Mouse (Mus musculus): ENCODE results near the gene Loxl3.

The Loxl3 gene

GRCm38 (mm10) chr6:83053136-83053960 lies 19.4 kb downstream of the Loxl3 start:
- DNase-seq (ENCODE audit: low spot score in 2 of 2) = peak; percentile 48 to 76

DNA sequence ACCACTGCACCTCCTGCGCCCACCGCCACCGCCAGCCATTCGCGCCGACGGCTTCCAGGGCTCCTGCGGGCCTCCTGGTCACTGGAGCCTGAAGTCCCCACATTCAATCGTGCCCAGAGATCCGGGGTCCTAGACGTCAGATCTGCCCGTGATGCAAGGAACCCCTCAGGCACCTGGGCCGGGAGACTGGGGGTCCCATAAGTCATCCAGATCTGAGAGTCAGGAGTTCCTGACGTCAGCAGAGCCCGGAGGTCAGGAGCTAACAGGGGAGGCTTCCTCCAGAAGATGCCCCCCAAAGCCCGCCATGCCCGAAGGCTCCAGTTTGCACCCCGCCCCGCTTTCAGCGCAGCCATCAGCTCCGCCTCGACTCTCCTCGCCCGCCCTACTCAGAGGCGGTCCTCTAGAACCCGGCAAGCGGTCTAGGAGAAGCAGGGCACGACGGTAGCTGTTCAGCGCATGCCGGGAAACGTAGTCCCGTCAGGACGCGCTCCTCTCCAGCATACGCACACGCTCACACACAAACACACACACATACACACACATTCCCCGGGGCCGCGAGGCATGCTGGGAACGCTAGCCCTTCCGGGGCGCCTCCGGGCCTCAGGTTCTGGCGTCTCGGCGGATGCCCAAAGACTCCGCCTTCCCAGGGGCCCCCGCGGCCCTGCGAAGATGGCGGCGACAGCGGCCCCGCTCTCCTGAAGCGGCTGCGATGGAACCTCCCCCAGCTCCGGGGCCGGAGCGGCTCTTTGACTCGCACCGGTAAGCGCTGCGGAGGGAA lies 20.3 kb downstream of the Loxl3 start, which contains the start of gene Aup1:
Aup1 (plus strand) TSS at position 448 of the 778 bp plus-strand sequence.
- peak; percentile 97 for DNase-seq (ENCODE audit: low spot score in 2 of 2)

DNA sequence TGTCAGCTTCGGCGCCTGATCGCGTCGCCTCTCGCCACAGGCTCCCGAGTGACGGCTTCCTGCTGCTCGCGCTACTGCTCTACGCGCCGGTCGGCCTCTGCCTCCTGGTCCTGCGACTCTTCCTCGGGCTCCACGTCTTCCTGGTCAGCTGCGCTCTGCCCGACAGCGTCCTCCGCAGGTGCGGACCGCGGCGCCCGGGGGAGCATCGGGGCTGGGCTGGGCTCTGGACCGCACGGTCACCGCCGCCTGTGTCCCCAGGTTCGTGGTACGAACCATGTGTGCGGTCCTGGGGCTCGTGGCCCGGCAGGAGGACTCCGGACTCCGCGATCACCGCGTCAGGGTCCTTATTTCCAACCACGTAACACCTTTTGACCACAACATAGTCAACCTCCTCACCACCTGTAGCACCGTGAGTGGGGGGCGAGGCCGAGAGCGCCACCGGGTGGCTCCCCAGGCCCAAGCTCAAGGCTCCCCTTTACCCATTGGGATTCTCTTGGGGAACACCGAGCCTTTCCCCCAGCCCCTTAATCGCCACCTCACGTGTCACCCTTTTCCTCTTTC lies 21.0 kb downstream of the Loxl3 start, which contains the start of gene Htra2:
Htra2 (minus strand) TSS at position 403 of the 561 bp plus-strand sequence.
- DNase-seq (ENCODE audit: low spot score in 2 of 2) = peak in 1 of 2 experiments; percentile 56

GRCm38 (mm10) chr6:83057790-83058189 lies 23.8 kb downstream of the Loxl3 start, which contains the start of gene Dqx1:
Gene Dqx1, plus strand, starts transcription at chr6:83057844.
- DNase-seq (ENCODE audit: low spot score in 2 of 2) = no peak

- DNase-seq (ENCODE audit: low spot score in 2 of 2) = no peak
Measured at GRCm38 (mm10) chr6:83058725-83059124, 24.8 kb downstream of the Loxl3 start.

DNA sequence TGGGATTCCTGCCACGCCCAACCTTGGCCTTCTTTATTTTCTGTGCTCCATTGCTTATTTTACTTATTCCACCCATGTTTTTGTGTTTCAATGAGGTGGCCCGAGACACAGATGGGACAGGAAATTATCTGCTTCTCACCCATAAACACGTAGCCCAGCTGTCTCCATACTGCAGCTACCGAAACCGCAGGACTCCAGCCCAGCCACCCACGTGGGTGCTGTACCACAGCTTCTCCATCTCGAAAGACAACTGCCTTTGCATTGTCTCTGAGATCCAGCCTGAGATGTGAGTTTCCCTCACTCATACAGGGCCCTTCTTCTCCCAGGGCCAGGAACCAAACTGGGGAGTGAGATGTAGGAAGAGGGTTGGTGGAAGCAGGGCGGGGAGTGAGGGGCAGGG lies 32.0 kb downstream of the Loxl3 start:
- no peak for DNase-seq (ENCODE audit: low spot score in 2 of 2)

DNA sequence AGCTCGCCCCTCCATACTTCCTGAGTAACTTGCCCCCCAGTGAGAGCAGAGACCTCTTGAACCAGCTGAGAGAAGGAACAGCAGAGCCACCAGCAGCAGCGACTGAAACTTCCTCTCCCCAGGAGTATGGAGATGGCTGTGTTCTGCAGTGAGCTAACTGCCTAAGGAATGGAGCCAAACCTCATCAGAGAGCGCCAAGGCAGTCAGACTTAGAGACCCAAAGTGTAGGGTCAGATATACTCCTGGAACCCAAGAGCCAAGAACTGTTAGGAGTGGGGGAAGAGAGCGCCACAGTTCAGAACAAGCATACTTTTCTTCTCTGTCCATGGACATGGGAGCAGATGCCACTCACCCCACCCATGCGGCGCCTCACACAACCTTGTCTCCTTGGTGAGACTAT lies 32.5 kb downstream of the Loxl3 start:
- no peak for DNase-seq (ENCODE audit: low spot score in 2 of 2)

GRCm38 (mm10) chr6:83068221-83068620 lies 34.2 kb downstream of the Loxl3 start:
- no peak for DNase-seq (ENCODE audit: low spot score in 2 of 2)

- no peak for DNase-seq (ENCODE audit: low spot score in 2 of 2)
Measured at GRCm38 (mm10) chr6:83068706-83069487, 34.9 kb downstream of the Loxl3 start.

DNA sequence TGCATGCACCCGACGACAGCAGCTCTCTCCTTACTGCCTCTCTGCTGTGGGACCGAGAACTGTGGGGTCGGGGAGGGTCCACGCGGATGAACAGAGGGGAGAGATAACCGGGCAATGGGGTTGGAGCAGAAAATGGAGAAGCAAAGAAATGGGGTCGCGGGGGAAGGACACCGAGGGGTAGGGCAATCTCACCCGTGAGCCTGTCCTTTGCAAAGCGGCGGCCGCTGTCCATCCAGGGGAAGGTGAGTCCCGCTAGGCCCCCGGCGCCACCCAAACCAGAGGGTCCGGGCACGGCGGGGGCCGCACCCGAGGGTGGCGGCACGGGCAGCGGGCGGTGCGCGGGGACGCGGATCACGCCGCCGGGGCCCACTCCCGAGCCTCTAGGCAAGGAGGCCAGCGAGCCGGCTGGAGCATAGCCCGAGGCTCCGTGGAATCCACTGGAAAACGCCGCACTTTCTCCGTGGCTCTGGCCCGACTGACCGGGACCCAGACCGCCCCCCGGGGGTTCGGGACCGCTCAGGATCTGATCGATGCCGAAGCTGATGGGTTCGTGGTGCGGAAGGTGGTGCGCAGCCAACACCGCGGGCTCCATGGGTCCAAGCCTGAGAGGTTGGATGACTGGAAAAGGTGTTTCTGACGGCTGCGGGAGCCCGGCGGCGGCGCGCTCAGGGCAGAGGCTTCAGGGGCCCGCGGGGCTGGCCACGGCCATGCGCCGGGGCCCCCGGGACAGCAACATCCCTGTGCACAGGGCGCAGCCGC lies 35.7 kb downstream of the Loxl3 start:
- peak in 1 of 2 experiments; percentile 73 for DNase-seq (ENCODE audit: low spot score in 2 of 2)

DNA sequence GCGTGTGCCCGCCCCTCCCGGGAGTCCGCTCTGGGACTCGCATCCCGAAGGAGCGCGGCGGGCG lies 36.1 kb downstream of the Loxl3 start, which contains the start of gene Tlx2:
Tlx2 (minus strand) TSS at position 47 of the 64 bp plus-strand sequence.
- no peak for DNase-seq (ENCODE audit: low spot score in 2 of 2)

GRCm38 (mm10) chr6:83070311-83071219 lies 36.6 kb downstream of the Loxl3 start:
- peak in 1 of 2 experiments; percentile 74 for DNase-seq (ENCODE audit: low spot score in 2 of 2)

- peak in 1 of 2 experiments; percentile 67 for DNase-seq (ENCODE audit: low spot score in 2 of 2)
Measured at GRCm38 (mm10) chr6:83071220-83071619, 37.2 kb downstream of the Loxl3 start.

DNA sequence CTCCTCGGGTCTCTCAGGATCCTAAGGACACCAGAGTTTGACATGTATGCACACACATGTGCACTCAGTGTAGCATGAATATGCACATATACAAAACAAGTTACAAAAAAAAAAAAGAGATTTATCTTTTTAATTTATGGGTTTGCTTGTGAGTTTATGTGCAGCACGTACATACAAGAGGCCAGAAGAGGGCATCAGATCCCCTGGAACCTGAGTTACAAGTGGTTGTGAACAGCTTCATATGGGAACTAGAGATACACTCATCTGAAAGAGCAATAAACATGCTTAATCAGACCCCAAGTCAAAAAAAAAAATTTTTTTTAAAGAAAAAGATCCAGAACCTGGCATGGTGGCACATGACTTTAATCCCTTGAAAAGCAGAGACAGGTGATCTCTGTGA lies 41.0 kb downstream of the Loxl3 start:
- DNase-seq (ENCODE audit: low spot score in 2 of 2) = no peak

- DNase-seq (ENCODE audit: low spot score in 2 of 2) = peak; percentile 38 to 77
Measured at GRCm38 (mm10) chr6:83077630-83078323, 43.8 kb downstream of the Loxl3 start, which contains the start of gene Pcgf1. Gene Pcgf1, plus strand, starts transcription at chr6:83077869.

- DNase-seq (ENCODE audit: low spot score in 2 of 2) = peak; percentile 99 to 100
Measured at GRCm38 (mm10) chr6:83078324-83078858, 44.4 kb downstream of the Loxl3 start.

DNA sequence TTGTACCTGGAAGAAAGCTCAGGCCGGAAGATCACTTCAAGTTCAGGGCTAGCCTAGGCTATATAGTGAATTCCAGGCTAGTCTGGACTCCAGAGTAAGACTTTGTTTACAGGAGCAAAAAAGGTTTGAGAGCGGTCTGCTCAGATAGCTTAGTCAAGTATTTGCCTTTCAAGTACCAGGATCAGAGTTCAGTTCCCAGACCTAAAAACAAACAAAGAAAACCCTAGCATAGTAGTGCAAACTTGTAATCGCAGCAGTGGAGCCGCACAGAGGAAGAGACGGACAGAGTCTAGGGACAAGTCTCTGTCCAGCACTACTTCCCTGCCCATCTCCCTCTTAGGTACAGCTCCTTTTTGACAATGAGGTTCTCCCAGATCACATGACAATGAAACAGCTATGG lies 46.2 kb downstream of the Loxl3 start:
- no peak for DNase-seq (ENCODE audit: low spot score in 2 of 2)

GRCm38 (mm10) chr6:83083497-83083896 lies 49.5 kb downstream of the Loxl3 start:
- no peak for DNase-seq (ENCODE audit: low spot score in 2 of 2)

DNA sequence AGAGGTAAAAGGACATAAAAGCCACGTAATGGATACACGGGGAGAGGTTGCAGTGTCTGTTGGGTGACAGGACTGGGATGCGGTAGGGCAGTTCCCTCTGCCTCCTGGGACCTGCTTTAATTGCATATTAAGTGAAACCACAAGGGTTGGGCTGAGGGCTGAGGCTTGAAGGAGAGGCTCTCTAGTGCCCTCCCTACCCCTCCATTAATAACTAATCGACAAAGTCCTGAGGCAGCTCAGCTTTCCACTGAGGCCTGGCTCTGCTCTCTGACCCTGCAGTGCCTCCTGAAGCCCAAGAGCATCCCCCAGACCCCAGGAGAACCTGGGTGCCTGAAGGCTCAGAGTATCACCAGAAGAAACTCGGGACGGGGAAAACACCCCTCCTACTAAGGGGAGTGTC lies 50.5 kb downstream of the Loxl3 start:
- DNase-seq (ENCODE audit: low spot score in 2 of 2) = no peak

Data from spleen, postnatal 4 days (tissue).